Comparison of ENCODE assay signal across 17 mouse cellular contexts in the genomic region with DNA sequence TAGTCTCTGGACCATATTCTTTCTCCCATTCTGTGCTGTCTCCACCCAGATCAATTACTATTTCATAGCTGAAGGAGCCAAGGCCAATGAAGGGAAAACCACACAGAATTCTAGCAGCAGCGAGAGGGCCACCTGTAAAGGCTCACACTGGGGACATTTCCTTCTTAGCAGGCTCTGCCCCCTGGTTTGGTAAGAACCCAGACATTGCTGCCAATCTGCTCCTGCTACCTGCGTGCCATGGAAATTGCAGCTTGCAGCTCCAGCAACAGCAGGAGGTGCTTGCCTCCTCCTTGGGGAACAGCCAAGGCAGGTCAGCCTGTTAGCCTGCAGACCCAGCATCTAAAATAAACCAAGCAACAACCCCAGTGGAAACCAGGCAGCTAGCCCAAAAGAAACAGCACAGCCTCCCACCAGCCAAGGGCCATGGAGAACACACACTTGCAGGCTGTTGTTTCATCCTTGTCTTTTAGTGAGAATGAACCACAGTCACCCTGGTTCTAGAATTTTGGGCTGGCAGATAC. TPM values are rescaled to one million over a fixed set of nuclear protein-coding genes. Genes with fewer than 3 reads are reported as not detected.
DNase-seq lines count a peak whose midpoint lies in the region; ATAC-seq lines count a peak whose summit lies in the region.
"Had no signal": no experiment of that assay in that cellular context is flagged by ENCODE, and none has a peak within 500 bp of the region (broad histone marks: within the 10 kb centered on the region; RNA-seq: fewer than 3 reads in every experiment).

No protein-coding gene starts in this region.

- H3K4me2 ChIP-seq in limb, embryonic 13.5 days (replicated peaks): no peak overlapping the region
- H3K4me2 ChIP-seq: liver, embryonic 11.5 days; midbrain, embryonic 12.5 days had no signal

- H3K4me1 ChIP-seq in limb, embryonic 13.5 days: peaks cover 5% of the 10 kb centered on the region; the same call in 1 of the 2 replicates
- H3K4me1 ChIP-seq: midbrain, embryonic 12.5 days had no signal

- no peaks in the 10 kb centered on the region for H3K36me3 ChIP-seq in limb, embryonic 13.5 days
- H3K36me3 ChIP-seq: midbrain, embryonic 12.5 days had no signal

- no peak overlapping the region for H3K9ac ChIP-seq in limb, embryonic 13.5 days
- H3K9ac ChIP-seq: midbrain, embryonic 12.5 days had no signal

- no peak for DNase-seq in cerebellum, postnatal 4 days (ENCODE audit: low spot score in 2 of 2)
- DNase-seq in layer of hippocampus, adult 11-12 months (ENCODE audit: low spot score): peak; percentile 14
- DNase-seq in layer of hippocampus, adult 9-10 months (ENCODE audit: low spot score): no peak
- DNase-seq in cerebellum, adult 11 months: peak; percentile 77
- no peak for DNase-seq in c-Kit-positive CD71-positive TER-119-positive erythroid progenitor cells, embryonic 14.5 days (ENCODE audit: low spot score)
- DNase-seq in urinary bladder, postnatal 14 days (ENCODE audit: low spot score): no peak
- DNase-seq: adrenal gland, postnatal 14 days; kidney, adult 18-20 months; retina, postnatal 1 day had no signal

- no peaks in the 10 kb centered on the region for H3K9me3 ChIP-seq in limb, embryonic 13.5 days
- H3K9me3 ChIP-seq: midbrain, embryonic 12.5 days had no signal

- peak; percentile 93 for ATAC-seq in cerebellum, adult (ENCODE audit: insufficient number of reproducible peaks, low FRiP score, low TSS enrichment)
- no peak for ATAC-seq in limb, embryonic 13.5 days (ENCODE audit: low FRiP score, low read depth)
- ATAC-seq: lung, postnatal 0 days had no signal

- WGBS in limb, embryonic 13.5 days: 49% methylated on average over 2 of the region's 2 CpGs

- H3K27ac ChIP-seq in limb, embryonic 13.5 days: peak overlapping the region; percentile 15; the same call in 1 of the 2 replicates
- H3K27ac ChIP-seq: midbrain, embryonic 12.5 days had no signal

- H3K27me3 ChIP-seq in limb, embryonic 13.5 days: no peaks in the 10 kb centered on the region
- H3K27me3 ChIP-seq: midbrain, embryonic 12.5 days had no signal

- no peak overlapping the region for H3K4me3 ChIP-seq in limb, embryonic 13.5 days
- H3K4me3 ChIP-seq: midbrain, embryonic 12.5 days had no signal

RNA-seq across cellular contexts. Expression of gene Tnp1, which starts 22.7 kb away (rescaled TPM):
- not detected in 2 replicates for polyA plus RNA-seq in limb, embryonic 13.5 days (2015; fragmentation: Nextera tagmentation; extraction: Ambion mirVana)
- polyA plus RNA-seq: cortical plate, adult 2 months; liver, embryonic 11.5 days; lung, postnatal 0 days; midbrain, embryonic 12.5 days; neural tube, embryonic 11.5 days; stomach, embryonic 16.5 days had no signal

Comparison
In these comparisons a context has a peak if more than half of its experiments do, and no peak if none do; other contexts are left out.
1. DNase-seq: peak in layer of hippocampus, adult 11-12 months (single experiment) and cerebellum, adult 11 months (single experiment); none in cerebellum, postnatal 4 days (0 of 2), layer of hippocampus, adult 9-10 months (single experiment), c-Kit-positive CD71-positive TER-119-positive erythroid progenitor cells, embryonic 14.5 days (single experiment) and urinary bladder, postnatal 14 days (single experiment).